Mouse (Mus musculus) embryonic facial prominence, embryonic 11.5 days (tissue): ENCODE results near the gene Zfp595. TPM values are rescaled to one million over a fixed set of nuclear protein-coding genes. Genes with fewer than 3 reads are reported as not detected.
"Not testable (repeated sequence)": the region's sequence is repeated elsewhere in the genome, so short reads cannot be mapped to it uniquely, and the experiment has no call there.

ENCODE experiments used
- ATAC-seq: fragments of 200-750 bp; cut with Nextera tagmentation; replicated peaks from 2 replicates; pipeline ENCODE4 v1.8.0; 2017; ENCODE audit warnings: low read depth; ENCODE audit not compliant: insufficient number of reproducible peaks, low FRiP score, low TSS enrichment
- DNase-seq: peaks from one replicate; pipeline ENCODE4 v3.0.0-alpha.2; 2015; ENCODE audit warnings: low spot score
- H3K27ac ChIP-seq: fragments of 300-500 bp; sonication (generic); replicated peaks from 2 replicates; pipeline ENCODE4 v1.5.1; 2014; ENCODE audit warnings: mild to moderate bottlenecking, low read depth, low read length, control low read depth
- H3K27me3 ChIP-seq: fragments of 300-500 bp; sonication (generic); 2 replicates; pipeline ENCODE4 v1.6.1; 2014; ENCODE audit warnings: mild to moderate bottlenecking, low read length, moderate library complexity, mixed read lengths; ENCODE audit not compliant: control insufficient read depth, insufficient read depth
- H3K36me3 ChIP-seq: fragments of 300-500 bp; sonication (generic); replicated peaks from 2 replicates; pipeline ENCODE4 v1.6.1; 2014; ENCODE audit warnings: low read depth, mild to moderate bottlenecking, low read length, moderate library complexity, mixed read lengths; ENCODE audit not compliant: control insufficient read depth, insufficient read depth
- H3K4me1 ChIP-seq: fragments of 300-500 bp; sonication (generic); 2 replicates; pipeline ENCODE4 v1.6.1; 2014; ENCODE audit warnings: low read length, mixed read lengths; ENCODE audit not compliant: control insufficient read depth, insufficient read depth
- H3K4me2 ChIP-seq: fragments of 300-500 bp; sonication (generic); 2 replicates; pipeline ENCODE4 v1.6.1; 2014; ENCODE audit warnings: low read depth, mild to moderate bottlenecking, control low read depth, low read length, moderate library complexity
- H3K4me3 ChIP-seq: fragments of 300-500 bp; sonication (generic); 2 replicates; pipeline ENCODE4 v1.5.1; 2014; ENCODE audit warnings: low read depth, low read length, control low read depth
- H3K9ac ChIP-seq: fragments of 300-500 bp; sonication (generic); replicated peaks from 2 replicates; pipeline ENCODE4 v1.6.1; 2014; ENCODE audit warnings: mild to moderate bottlenecking, control low read depth, low read length
- H3K9me3 ChIP-seq: fragments of 300-500 bp; sonication (generic); replicated peaks from 2 replicates; pipeline ENCODE4 v1.6.1; 2016; ENCODE audit warnings: mild to moderate bottlenecking, low read length, inconsistent platforms, mixed read lengths; ENCODE audit not compliant: control insufficient read depth
- WGBS: fragments of 180-500 bp; shearing (Covaris S2); extraction: QIAGEN DNeasy Blood & Tissue Kit; methylation state at CpG from one replicate; pipeline ENCODE4 v1.1.7; 2014; 5-methylcytosine and 5-hydroxymethylcytosine counted together
- polyA plus RNA-seq: library from polyadenylated mRNA; unstranded; fragments of >200 nt; fragmentation: Nextera tagmentation; extraction: Ambion mirVana; gene quantifications from 2 replicates; pipeline ENCODE4 v1.2.1, GENCODE M21; 2014

The Zfp595 gene
- polyA plus RNA-seq, 1 experiment from 2014 or later: 3.2 TPM

GRCm38 (mm10) chr13:67306718-67307117 is 25.7 kb downstream of the Zfp595 start:
- Histone ChIP-seq H3K27ac (no peak overlapping the region), H3K9ac (peak overlapping the region; percentile 65), H3K36me3 (no peaks in the 10 kb centered on the region), H3K9me3 (no peaks in the 10 kb centered on the region), H3K4me1 (no peaks in the 10 kb centered on the region), H3K4me2 (peak overlapping the region; percentile 2; the same call in 1 of the 2 replicates), H3K4me3 (peak overlapping the region; percentile 57; the same call in 1 of the 2 replicates), H3K27me3 (no peaks in the 10 kb centered on the region)
- ATAC-seq: peak; percentile 26; the same call in 1 of the 2 replicates
- DNase-seq: peak; percentile 28
- WGBS: 34% methylated on average over 5 of the region's 5 CpGs

- Histone ChIP-seq H3K36me3 (no peaks in the 10 kb centered on the region), H3K9ac (peak within 1 kb of the TSS; percentile 65), H3K4me1 (no peaks in the 10 kb centered on the region), H3K9me3 (no peaks in the 10 kb centered on the region), H3K4me2 (peak within 1 kb of the TSS; percentile 48), H3K4me3 (peak within 1 kb of the TSS; percentile 57), H3K27ac (no peak within 1 kb of the TSS), H3K27me3 (no peaks in the 10 kb centered on the region)
- WGBS: 14% methylated on average over 16 of the region's 16 CpGs
- DNase-seq (peak; percentile 95), ATAC-seq (peak; percentile 99)
Observed at GRCm38 (mm10) chr13:67305822-67306672, 26.3 kb downstream of the Zfp595 start, which contains the start of gene Zfp457. Gene Zfp457, minus strand, starts transcription at chr13:67306485.

DNA sequence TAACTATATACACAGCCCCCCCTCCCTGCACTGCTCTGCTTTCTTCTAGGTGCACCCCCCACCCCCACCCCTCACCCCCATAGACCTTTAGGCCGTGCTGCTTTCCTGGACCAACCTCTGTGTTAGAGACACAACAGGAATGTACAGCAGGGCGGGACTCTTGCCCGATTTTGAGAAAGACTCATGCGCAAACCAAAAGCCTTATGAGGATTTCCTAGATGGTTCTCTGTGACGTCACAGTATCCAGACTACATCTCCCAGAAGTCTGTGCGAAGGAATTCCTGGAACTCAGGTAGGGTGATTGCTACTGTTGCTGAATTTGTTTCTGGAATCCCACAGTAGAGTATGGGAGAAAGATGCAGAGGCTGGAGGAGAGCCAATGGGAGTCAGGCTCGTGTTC is 54.1 kb downstream of the Zfp595 start, which contains the start of gene Zfp458:
Gene Zfp458 (minus strand): TSS at position 153 of the 400 bp plus-strand sequence.
- Histone ChIP-seq H3K4me3 (no peak within 1 kb of the TSS), H3K4me1 (no peaks in the 10 kb centered on the region), H3K27ac (no peak within 1 kb of the TSS), H3K36me3 (no peaks in the 10 kb centered on the region), H3K9me3 (no peaks in the 10 kb centered on the region), H3K27me3 (no peaks in the 10 kb centered on the region), H3K4me2 (no peak within 1 kb of the TSS), H3K9ac (no peak within 1 kb of the TSS)
- DNase-seq (peak; percentile 38), ATAC-seq (no peak)
- 45% methylated on average over 7 of the region's 7 CpGs for WGBS

GRCm38 (mm10) chr13:67269383-67270065 is 62.8 kb downstream of the Zfp595 start:
- H3K27ac ChIP-seq: not testable (repeated sequence)

DNA sequence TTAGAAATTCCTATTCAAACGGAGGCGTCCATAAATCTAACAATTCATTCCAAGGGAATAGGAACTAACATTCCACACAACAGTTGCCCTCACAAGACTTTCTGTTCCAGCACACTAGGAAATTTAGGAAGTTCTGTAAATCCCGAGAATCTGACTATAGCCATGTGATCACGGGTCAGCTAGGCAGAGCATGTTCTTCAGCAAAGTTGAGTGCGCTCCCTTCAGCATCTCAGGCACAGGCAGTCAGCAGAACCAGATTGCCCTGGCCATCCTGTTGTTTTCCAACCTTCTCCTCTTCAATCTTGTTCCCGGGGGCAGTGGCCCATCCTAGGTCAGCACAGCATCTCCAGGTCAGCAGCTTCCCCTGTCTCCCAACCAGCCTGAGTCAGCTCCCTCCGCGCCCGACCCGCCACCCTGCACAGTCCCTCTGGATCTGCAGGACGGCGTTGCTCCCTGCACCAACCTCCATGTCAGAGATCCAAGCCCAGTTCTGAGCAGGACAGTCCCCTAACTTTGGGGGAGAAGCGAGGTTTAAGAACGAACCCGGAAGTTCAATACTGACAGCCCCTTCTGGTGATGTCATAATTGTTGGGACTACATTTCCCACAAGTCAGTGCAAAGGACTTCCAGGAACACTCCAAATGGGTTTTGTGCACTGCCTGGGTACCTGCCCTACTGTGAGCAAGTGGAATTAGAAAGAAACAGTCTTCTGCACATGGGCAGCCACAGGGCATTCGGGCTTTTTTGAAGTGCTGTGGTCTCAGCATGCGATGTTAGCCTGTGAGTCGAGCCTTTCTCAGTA is 63.6 kb downstream of the Zfp595 start:
- Histone ChIP-seq H3K4me3 (peak overlapping the region; percentile 66), H3K4me2 (peak overlapping the region; percentile 61), H3K9ac (peak overlapping the region; percentile 67), H3K27me3 (no peaks in the 10 kb centered on the region), H3K27ac (no peak overlapping the region), H3K9me3 (no peaks in the 10 kb centered on the region), H3K36me3 (no peaks in the 10 kb centered on the region), H3K4me1 (no peaks in the 10 kb centered on the region)
- DNase-seq (peak; percentile 85), ATAC-seq (peak; percentile 97)
- 7% methylated on average over 18 of the region's 18 CpGs for WGBS

More at GRCm38 (mm10) chr13:67269383-67270065, 62.8 kb downstream of the Zfp595 start:
- Histone ChIP-seq H3K4me3 (peak overlapping the region; percentile 66), H3K9ac (peak overlapping the region; percentile 67), H3K4me2 (peak overlapping the region; percentile 32; the same call in 1 of the 2 replicates)
- 51% methylated on average over 8 of the region's 9 CpGs for WGBS
- DNase-seq, H3K27me3 ChIP-seq, H3K4me1 ChIP-seq, H3K9me3 ChIP-seq, H3K36me3 ChIP-seq: not testable (repeated sequence)
- peak; percentile 40; the same call in 1 of the 2 replicates for ATAC-seq

Other genes starting within 250 kb of the Zfp595 start
- gene Zfp708, start 234.6 kb downstream of the Zfp595 start, polyA plus RNA-seq: 10.1 and 11.5 TPM in 2 replicates
- gene Gm28557, start 224.0 kb downstream of the Zfp595 start, polyA plus RNA-seq: 2.1 and 3.2 TPM in 2 replicates
- gene Rslcan18, start 216.3 kb downstream of the Zfp595 start, polyA plus RNA-seq: 0.24 and 0.39 TPM in 2 replicates
- 2.7 and 3.8 TPM in 2 replicates for gene Zfp759, start 210.9 kb downstream of the Zfp595 start, polyA plus RNA-seq
- gene Rsl1, start 159.4 kb downstream of the Zfp595 start, polyA plus RNA-seq: 6.7 and 7.7 TPM in 2 replicates
- 2.6 and 2.8 TPM in 2 replicates for gene Zfp455, start 138.1 kb downstream of the Zfp595 start, polyA plus RNA-seq
- gene Zfp458, start 54.1 kb downstream of the Zfp595 start, polyA plus RNA-seq: 2.1 and 2.9 TPM in 2 replicates
- gene Zfp457, start 26.1 kb downstream of the Zfp595 start, polyA plus RNA-seq: 0.53 and 0.66 TPM in 2 replicates
- not detected in 2 replicates for gene Gm28044, start 28.0 kb upstream of the Zfp595 start, polyA plus RNA-seq
- 1.4 and 1.9 TPM in 2 replicates for gene Zfp953, start 28.0 kb upstream of the Zfp595 start, polyA plus RNA-seq
- gene Gm28041, start 43.2 kb upstream of the Zfp595 start, polyA plus RNA-seq: 0.43 TPM in 1 of 2 replicates, not detected in the other
- gene Zfp456, start 43.2 kb upstream of the Zfp595 start, polyA plus RNA-seq: 0.94 and 1.4 TPM in 2 replicates
- gene Zfp429, start 67.2 kb upstream of the Zfp595 start, polyA plus RNA-seq: 4.2 and 6.1 TPM in 2 replicates
- gene Zfp459, start 88.8 kb upstream of the Zfp595 start, polyA plus RNA-seq: 1.1 and 1.2 TPM in 2 replicates
- gene Zfp874a, start 119.1 kb upstream of the Zfp595 start, polyA plus RNA-seq: 11.3 and 12.2 TPM in 2 replicates
- 2.4 TPM in 2 replicates for gene Zfp874b, start 151.7 kb upstream of the Zfp595 start, polyA plus RNA-seq
- gene Zfp58, start 168.0 kb upstream of the Zfp595 start, polyA plus RNA-seq: 21.8 and 24.9 TPM in 2 replicates
- gene Gm26965, start 193.6 kb upstream of the Zfp595 start, polyA plus RNA-seq: not detected in 2 replicates
- gene Zfp87, start 193.6 kb upstream of the Zfp595 start, polyA plus RNA-seq: 30.8 and 31.5 TPM in 2 replicates
- 18.3 and 19.5 TPM in 2 replicates for gene Zfp748, start 221.3 kb upstream of the Zfp595 start, polyA plus RNA-seq